Mouse (Mus musculus) brain, embryonic 14.5 days (tissue): Measurements from ENCODE around the gene Wwc1.
A peak's percentile ranks its signal among the peaks of the same experiment; 100 is the strongest.

Experiments used
- CTCF ChIP-seq: fragments of 200-500 bp; IDR thresholded peaks from 2 replicates; pipeline ENCODE4 v1.5.1; 2012; ENCODE audit warnings: inconsistent platforms, mild to moderate bottlenecking, moderate library complexity, borderline replicate concordance; ENCODE audit not compliant: insufficient read depth, insufficient read length; ENCODE audit errors: extremely low read depth
- POLR2A ChIP-seq: fragments of 200-500 bp; IDR thresholded peaks from 2 replicates; pipeline ENCODE4 v1.6.1; 2012; ENCODE audit warnings: mild to moderate bottlenecking, inconsistent platforms, borderline replicate concordance; ENCODE audit not compliant: poor library complexity, insufficient read depth, insufficient read length, severe bottlenecking; ENCODE audit errors: extremely low read depth

GRCm38 (mm10) chr11:35798495-35798820, 181.9 kb downstream of the Wwc1 start:
- TF ChIP-seq POLR2A, result peak; percentile 41; the same call in 1 of the 2 replicates
- no peak for TF ChIP-seq CTCF
